8 mouse cellular contexts compared by ENCODE assay signal in genomic region chr8:70791294-70791701, GRCm38 (mm10). TPM values are rescaled to one million over a fixed set of nuclear protein-coding genes. Genes with fewer than 3 reads are reported as not detected.
DNase-seq lines count a peak whose midpoint lies in the region; ATAC-seq lines count a peak whose summit lies in the region.

No protein-coding gene starts in this region.

- 78% methylated on average over 7 of the region's 7 CpGs for WGBS in heart, embryonic 10.5 days
- 80% methylated on average over 7 of the region's 7 CpGs for WGBS in hindbrain, embryonic 14.5 days
- 10% methylated on average over 7 of the region's 7 CpGs for WGBS in liver, embryonic 16.5 days (ENCODE audit: insufficient replicate concordance)

- no peaks in the 10 kb centered on the region for H3K9me3 ChIP-seq in heart, embryonic 10.5 days
- H3K9me3 ChIP-seq in hindbrain, embryonic 14.5 days (ENCODE audit: control insufficient read depth, low read length), result no peaks in the 10 kb centered on the region
- no peaks in the 10 kb centered on the region for H3K9me3 ChIP-seq in liver, embryonic 16.5 days (replicated peaks; ENCODE audit: control insufficient read depth, low read length)

- peak overlapping the region; percentile 77 for H3K4me2 ChIP-seq in hindbrain, embryonic 14.5 days (replicated peaks)
- H3K4me2 ChIP-seq in liver, embryonic 16.5 days (ENCODE audit: low read depth, low read length), result peak overlapping the region; percentile 85

- peaks cover 55% of the 10 kb centered on the region for H3K27me3 ChIP-seq in heart, embryonic 10.5 days (ENCODE audit: insufficient read depth, poor library complexity, severe bottlenecking)
- H3K27me3 ChIP-seq in hindbrain, embryonic 14.5 days (ENCODE audit: control insufficient read depth, insufficient read depth, low read length), result peaks cover 5% of the 10 kb centered on the region; the same call in 1 of the 2 replicates
- H3K27me3 ChIP-seq in liver, embryonic 16.5 days (ENCODE audit: control insufficient read depth, insufficient read depth, low read depth, low read length), result peaks cover 3% of the 10 kb centered on the region

- DNase-seq in heart, embryonic 10.5 days (ENCODE audit: low spot score), result no peak
- DNase-seq in heart, adult 8-10 months (ENCODE audit: low spot score), result no peak
- DNase-seq in hindbrain, embryonic 14.5 days (ENCODE audit: low spot score), result no peak
- DNase-seq in ovary, adult 18-20 months (ENCODE audit: low spot score), result no peak
- no peak for DNase-seq in right cerebral cortex, postnatal 10 days (ENCODE audit: low spot score in 2 of 2)

- peak overlapping the region; percentile 77 for H3K4me3 ChIP-seq in heart, embryonic 10.5 days
- peak overlapping the region; percentile 60 for H3K4me3 ChIP-seq in hindbrain, embryonic 14.5 days (replicated peaks; ENCODE audit: low read length)
- peak overlapping the region; percentile 74 for H3K4me3 ChIP-seq in liver, embryonic 16.5 days (ENCODE audit: low read depth, low read length)

- peaks cover 7% of the 10 kb centered on the region for H3K36me3 ChIP-seq in heart, embryonic 10.5 days
- peaks cover 21% of the 10 kb centered on the region for H3K36me3 ChIP-seq in hindbrain, embryonic 14.5 days (replicated peaks; ENCODE audit: control insufficient read depth, insufficient read depth)
- peaks cover 13% of the 10 kb centered on the region for H3K36me3 ChIP-seq in liver, embryonic 16.5 days (ENCODE audit: control insufficient read depth, insufficient read depth)

- peaks cover 55% of the 10 kb centered on the region for H3K4me1 ChIP-seq in heart, embryonic 10.5 days
- peaks cover 23% of the 10 kb centered on the region for H3K4me1 ChIP-seq in hindbrain, embryonic 14.5 days (replicated peaks; ENCODE audit: control insufficient read depth, insufficient read depth, low read length)
- H3K4me1 ChIP-seq in liver, embryonic 16.5 days (ENCODE audit: control insufficient read depth, low read depth, low read length), result peaks cover 44% of the 10 kb centered on the region

- H3K9ac ChIP-seq in hindbrain, embryonic 14.5 days, result peak overlapping the region; percentile 35; the same call in 1 of the 2 replicates
- peak overlapping the region; percentile 81 for H3K9ac ChIP-seq in liver, embryonic 16.5 days (ENCODE audit: low read depth, low read length)

- peak overlapping the region; percentile 92 for H3K27ac ChIP-seq in heart, embryonic 10.5 days
- H3K27ac ChIP-seq in hindbrain, embryonic 14.5 days, result no peak overlapping the region
- peak overlapping the region; percentile 49 for H3K27ac ChIP-seq in liver, embryonic 16.5 days (ENCODE audit: low read length)

- peak; percentile 78 for ATAC-seq in common myeloid progenitor, adult 5-6 weeks (replicated peaks; ENCODE audit: low read depth, poor library complexity, severe bottlenecking)
- no peak for ATAC-seq in hindbrain, embryonic 14.5 days (ENCODE audit: low FRiP score)
- no peak for ATAC-seq in liver, embryonic 16.5 days (ENCODE audit: low read depth)
- ATAC-seq in neutrophil, adult 5-6 weeks (ENCODE audit: extremely low read depth, insufficient number of reproducible peaks, low FRiP score, poor library complexity, severe bottlenecking), result peak; percentile 47

RNA-seq across cellular contexts. Expression of gene Mast3, which starts 13.6 kb away (rescaled TPM):
- 7.9 and 9.3 TPM in 2 replicates for polyA plus RNA-seq in heart, embryonic 10.5 days (2016; fragmentation: Nextera tagmentation; extraction: Ambion mirVana)
- 1 to 10 TPM; 6.5 to 8.4 (median 7.1) TPM for total RNA-seq in heart, adult 8-10 months (2022)
- total RNA-seq in common myeloid progenitor, adult 5-6 weeks (2017), result 21.7 and 22.2 TPM in 2 replicates
- 23.3 and 26.6 TPM in 2 replicates for polyA plus RNA-seq in hindbrain, embryonic 14.5 days (2014; fragmentation: Nextera tagmentation; extraction: Ambion mirVana)
- polyA plus RNA-seq in liver, embryonic 16.5 days (2015; fragmentation: Nextera tagmentation; extraction: Ambion mirVana), result 7.5 and 9.0 TPM in 2 replicates
- total RNA-seq in neutrophil, adult 5-6 weeks (2017), result 30.7 and 40.2 TPM in 2 replicates

RNA-seq across cellular contexts. Expression of gene Pik3r2, which starts 14.8 kb away (rescaled TPM):
- polyA plus RNA-seq in heart, embryonic 10.5 days (2016; fragmentation: Nextera tagmentation; extraction: Ambion mirVana), result 40.6 and 43.5 TPM in 2 replicates
- 10 to 100 TPM; 19.3 to 24.1 (median 22.2) TPM for total RNA-seq in heart, adult 8-10 months (2022)
- 19.8 and 23.7 TPM in 2 replicates for total RNA-seq in common myeloid progenitor, adult 5-6 weeks (2017)
- polyA plus RNA-seq in hindbrain, embryonic 14.5 days (2014; fragmentation: Nextera tagmentation; extraction: Ambion mirVana), result 83.0 and 84.6 TPM in 2 replicates
- 12.2 and 13.9 TPM in 2 replicates for polyA plus RNA-seq in liver, embryonic 16.5 days (2015; fragmentation: Nextera tagmentation; extraction: Ambion mirVana)
- 19.9 and 20.3 TPM in 2 replicates for total RNA-seq in neutrophil, adult 5-6 weeks (2017)

RNA-seq across cellular contexts. Expression of gene Il12rb1, which starts 17.0 kb away (rescaled TPM):
- 0.12 TPM in 1 of 2 replicates, not detected in the other for polyA plus RNA-seq in heart, embryonic 10.5 days (2016; fragmentation: Nextera tagmentation; extraction: Ambion mirVana)
- total RNA-seq in heart, adult 8-10 months (2022), result under 1 TPM in 2 of 4 experiments, not detected in 2; 0.16 to 0.49 TPM
- 1.6 and 3.5 TPM in 2 replicates for total RNA-seq in common myeloid progenitor, adult 5-6 weeks (2017)
- 0.09 TPM in 1 of 2 replicates, not detected in the other for polyA plus RNA-seq in hindbrain, embryonic 14.5 days (2014; fragmentation: Nextera tagmentation; extraction: Ambion mirVana)
- 0.06 and 0.35 TPM in 2 replicates for polyA plus RNA-seq in liver, embryonic 16.5 days (2015; fragmentation: Nextera tagmentation; extraction: Ambion mirVana)
- total RNA-seq in neutrophil, adult 5-6 weeks (2017), result 0.98 and 3.1 TPM in 2 replicates

RNA-seq across cellular contexts. Expression of gene Mpv17l2, which starts 30.6 kb away (rescaled TPM):
- 39.0 and 44.6 TPM in 2 replicates for polyA plus RNA-seq in heart, embryonic 10.5 days (2016; fragmentation: Nextera tagmentation; extraction: Ambion mirVana)
- 10 to 100 TPM; 23.2 to 32.5 (median 27.7) TPM for total RNA-seq in heart, adult 8-10 months (2022)
- total RNA-seq in common myeloid progenitor, adult 5-6 weeks (2017), result 10.6 and 11.7 TPM in 2 replicates
- polyA plus RNA-seq in hindbrain, embryonic 14.5 days (2014; fragmentation: Nextera tagmentation; extraction: Ambion mirVana), result 34.4 and 43.5 TPM in 2 replicates
- polyA plus RNA-seq in liver, embryonic 16.5 days (2015; fragmentation: Nextera tagmentation; extraction: Ambion mirVana), result 31.4 and 32.1 TPM in 2 replicates
- total RNA-seq in neutrophil, adult 5-6 weeks (2017), result 4.5 and 4.8 TPM in 2 replicates

RNA-seq across cellular contexts. Expression of gene Rab3a, which starts 36.8 kb away (rescaled TPM):
- polyA plus RNA-seq in heart, embryonic 10.5 days (2016; fragmentation: Nextera tagmentation; extraction: Ambion mirVana), result 11.2 and 14.2 TPM in 2 replicates
- 10 to 100 TPM; 46.3 to 60.7 (median 50.6) TPM for total RNA-seq in heart, adult 8-10 months (2022)
- 1.5 and 4.2 TPM in 2 replicates for total RNA-seq in common myeloid progenitor, adult 5-6 weeks (2017)
- polyA plus RNA-seq in hindbrain, embryonic 14.5 days (2014; fragmentation: Nextera tagmentation; extraction: Ambion mirVana), result 519 and 565 TPM in 2 replicates
- 2.2 and 3.4 TPM in 2 replicates for polyA plus RNA-seq in liver, embryonic 16.5 days (2015; fragmentation: Nextera tagmentation; extraction: Ambion mirVana)
- 5.2 and 5.5 TPM in 2 replicates for total RNA-seq in neutrophil, adult 5-6 weeks (2017)

Comparison
In these comparisons a context has a peak if more than half of its experiments do, and no peak if none do; other contexts are left out.
1. ATAC-seq: peak in common myeloid progenitor, adult 5-6 weeks (single experiment) and neutrophil, adult 5-6 weeks (single experiment); none in hindbrain, embryonic 14.5 days (single experiment) and liver, embryonic 16.5 days (single experiment).
2. Peak in every context shown above with its lines, with median percentiles within 50 percentile points of each other: H3K4me3 ChIP-seq.